Mouse (Mus musculus) thymus, adult 2 months (tissue): ENCODE results near the gene Gm20388.

ENCODE experiments used
- CTCF ChIP-seq: fragments of 200-500 bp; IDR thresholded peaks from 2 replicates; pipeline ENCODE4 v1.5.1; 2012; ENCODE audit warnings: mild to moderate bottlenecking, control low read depth, low read length, moderate library complexity, borderline replicate concordance; ENCODE audit not compliant: control insufficient read depth, poor library complexity, insufficient read depth; ENCODE audit errors: extremely low read depth
- POLR2A ChIP-seq: fragments of 200-500 bp; IDR thresholded peaks from 2 replicates; pipeline ENCODE4 v1.6.1; 2012; ENCODE audit warnings: mild to moderate bottlenecking, low read length, control low read depth, moderate library complexity; ENCODE audit not compliant: control insufficient read depth, poor library complexity, insufficient read depth; ENCODE audit errors: extremely low read depth

GRCm38 (mm10) chr8:123042974-123043625, 3132.5 kb downstream of the Gm20388 start:
- TF ChIP-seq CTCF = no peak
- TF ChIP-seq POLR2A = no peak
